Mouse (Mus musculus): Measurements from ENCODE around the gene Ucn3. TPM values are rescaled to one million over a fixed set of nuclear protein-coding genes. Genes with fewer than 3 reads are reported as not detected.
"Not testable (repeated sequence)": the region's sequence is repeated elsewhere in the genome, so short reads cannot be mapped to it uniquely, and the experiment has no call there.

Gene Ucn3
- polyA plus RNA-seq, 2 experiments = not detected

DNA sequence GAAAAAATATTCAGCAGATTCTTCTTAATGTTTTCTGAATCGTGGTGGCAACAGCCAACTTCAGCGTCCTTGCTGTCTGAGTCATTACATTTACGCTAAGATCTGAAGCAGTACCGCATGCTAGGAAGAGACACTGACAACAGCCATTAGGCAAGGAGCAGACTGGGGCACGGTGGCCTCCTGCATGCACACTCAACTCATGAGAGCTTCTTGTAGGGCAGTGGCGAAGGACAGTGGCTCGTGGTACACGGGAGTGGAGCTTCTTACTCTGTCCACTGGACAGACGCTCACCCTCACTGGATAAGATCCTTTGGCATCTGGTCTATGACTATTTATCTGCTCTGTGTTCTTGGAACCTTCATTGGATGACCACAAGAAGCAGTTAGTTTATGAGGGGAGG, 45.8 kb downstream of the Ucn3 start:
- Histone ChIP-seq H3K9me3 (ENCODE audit: control insufficient read depth, low read length) (no peaks in the 10 kb centered on the region), H3K4me1 (replicated peaks; ENCODE audit: control insufficient read depth in 2 of 2, insufficient read depth in 2 of 2, low read length in 1 of 2) (peaks cover 5 to 6% of the 10 kb centered on the region in 2 experiments; a peak in 3 of 4 replicates), H3K27ac (no peak overlapping the region), H3K9ac (replicated peaks) (no peak overlapping the region), H3K36me3 (replicated peaks; ENCODE audit: control insufficient read depth, insufficient read depth, low read depth) (no peaks in the 10 kb centered on the region; the same call in 1 of the 2 replicates), H3K4me3 (ENCODE audit: insufficient read depth in 1 of 2, low read depth in 2 of 2, low read length in 2 of 2) (no peak overlapping the region), H3K4me2 (ENCODE audit: low read depth) (no peak overlapping the region), H3K27me3 (ENCODE audit: control insufficient read depth, insufficient read depth, low read length) (no peaks in the 10 kb centered on the region)
- ATAC-seq (ENCODE audit: insufficient read depth) (no peak), DNase-seq (ENCODE audit: low read depth in 3 of 3, low spot score in 3 of 3) (no peak)
- 85% methylated on average over 9 of the region's 9 CpGs for WGBS (ENCODE audit: insufficient replicate concordance)
- TF ChIP-seq CTCF (IDR thresholded peaks at IDR 0.05; ENCODE audit: low read depth) (no peak), EP300 (IDR thresholded peaks at IDR 0.05; ENCODE audit: low read depth) (no peak)

DNA sequence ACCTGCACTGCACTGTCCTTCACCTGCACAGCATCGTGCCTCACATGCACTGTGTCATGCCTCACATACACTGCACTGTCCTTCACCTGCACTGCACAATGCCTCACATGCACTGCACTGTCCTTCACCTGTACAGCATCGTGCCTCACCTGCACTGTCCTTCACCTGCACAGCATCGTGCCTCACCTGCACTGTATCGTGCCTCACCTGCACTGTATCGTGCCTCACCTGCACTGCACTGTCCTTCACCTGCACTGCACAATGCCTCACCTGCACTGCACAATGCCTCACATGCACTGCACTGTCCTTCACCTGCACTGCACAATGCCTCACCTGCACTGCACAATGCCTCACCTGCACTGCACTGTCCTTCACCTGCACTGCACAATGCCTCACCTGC, 46.9 kb downstream of the Ucn3 start:
- not testable (repeated sequence) for ATAC-seq (ENCODE audit: insufficient read depth); H3K36me3 ChIP-seq (replicated peaks; ENCODE audit: control insufficient read depth, insufficient read depth, low read depth); H3K27me3 ChIP-seq (ENCODE audit: control insufficient read depth, insufficient read depth, low read length); H3K9me3 ChIP-seq (ENCODE audit: control insufficient read depth, low read length); DNase-seq (ENCODE audit: low read depth in 3 of 3, low spot score in 3 of 3); H3K27ac ChIP-seq; H3K4me3 ChIP-seq (ENCODE audit: insufficient read depth in 1 of 2, low read depth in 2 of 2, low read length in 2 of 2); H3K9ac ChIP-seq (replicated peaks); H3K4me2 ChIP-seq (ENCODE audit: low read depth)
- peaks cover 9 to 11% of the 10 kb centered on the region in 2 experiments; a peak in 3 of 4 replicates for H3K4me1 ChIP-seq (replicated peaks; ENCODE audit: control insufficient read depth in 2 of 2, insufficient read depth in 2 of 2, low read length in 1 of 2)
- 84% methylated on average over 5 of the region's 5 CpGs for whole genome bisulfite sequencing (ENCODE audit: insufficient replicate concordance)

GRCm38 (mm10) chr13:3896913-3897312, 48.2 kb downstream of the Ucn3 start:
- 31% methylated on average over 5 of the region's 5 CpGs for WGBS (ENCODE audit: insufficient replicate concordance)
- H3K4me1 ChIP-seq (replicated peaks; ENCODE audit: control insufficient read depth in 2 of 2, insufficient read depth in 2 of 2, low read length in 1 of 2) = peaks cover 9 to 11% of the 10 kb centered on the region in 2 experiments; a peak in 3 of 4 replicates
- H3K27me3 ChIP-seq (ENCODE audit: control insufficient read depth, insufficient read depth, low read length) = no peaks in the 10 kb centered on the region
- ATAC-seq (ENCODE audit: insufficient read depth) = no peak
- H3K4me3 ChIP-seq (ENCODE audit: insufficient read depth in 1 of 2, low read depth in 2 of 2, low read length in 2 of 2) = no peak overlapping the region
- H3K9me3 ChIP-seq (ENCODE audit: control insufficient read depth, low read length) = no peaks in the 10 kb centered on the region
- no peak overlapping the region for H3K4me2 ChIP-seq (ENCODE audit: low read depth)
- H3K27ac ChIP-seq = no peak overlapping the region
- peak; percentile 94 for TF ChIP-seq CTCF (IDR thresholded peaks at IDR 0.05; ENCODE audit: low read depth)
- no peak for TF ChIP-seq EP300 (IDR thresholded peaks at IDR 0.05; ENCODE audit: low read depth)
- H3K36me3 ChIP-seq (replicated peaks; ENCODE audit: control insufficient read depth, insufficient read depth, low read depth) = no peaks in the 10 kb centered on the region
- H3K9ac ChIP-seq (replicated peaks) = no peak overlapping the region
- DNase-seq (ENCODE audit: low read depth in 3 of 3, low spot score in 3 of 3) = peak; percentile 59 to 70 (median 64)

DNA sequence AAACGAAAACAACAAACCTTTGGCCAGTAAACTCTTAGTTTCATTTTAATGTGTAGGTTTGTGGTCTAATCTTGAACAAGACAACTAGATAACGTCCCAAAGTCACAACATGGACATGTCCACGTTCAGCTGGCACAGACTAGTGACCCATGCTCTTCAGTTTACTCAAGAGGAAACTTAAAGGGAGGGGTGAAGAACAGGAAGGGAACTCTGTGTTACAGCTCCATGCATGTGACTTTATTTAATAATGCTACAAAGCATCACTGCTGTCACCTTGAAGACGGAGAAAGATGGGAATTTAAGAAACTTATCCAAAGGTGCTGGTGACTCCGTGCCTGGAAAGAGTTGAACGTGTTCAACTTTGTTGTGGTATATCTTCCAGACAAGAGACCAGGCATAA, 49.1 kb downstream of the Ucn3 start:
- Histone ChIP-seq H3K9ac (replicated peaks) (no peak overlapping the region), H3K9me3 (ENCODE audit: control insufficient read depth, low read length) (no peaks in the 10 kb centered on the region), H3K4me2 (ENCODE audit: low read depth) (no peak overlapping the region), H3K4me3 (ENCODE audit: insufficient read depth in 1 of 2, low read depth in 2 of 2, low read length in 2 of 2) (no peak overlapping the region), H3K36me3 (replicated peaks; ENCODE audit: control insufficient read depth, insufficient read depth, low read depth) (no peaks in the 10 kb centered on the region), H3K27ac (no peak overlapping the region), H3K4me1 (replicated peaks; ENCODE audit: control insufficient read depth in 2 of 2, insufficient read depth in 2 of 2, low read length in 1 of 2) (peaks cover 11 to 16% of the 10 kb centered on the region in 2 experiments; a peak in 3 of 4 replicates), H3K27me3 (ENCODE audit: control insufficient read depth, insufficient read depth, low read length) (no peaks in the 10 kb centered on the region)
- TF ChIP-seq EP300 (IDR thresholded peaks at IDR 0.05; ENCODE audit: low read depth) (no peak), CTCF (IDR thresholded peaks at IDR 0.05; ENCODE audit: low read depth) (no peak)
- no peak for DNase-seq (ENCODE audit: low read depth in 3 of 3, low spot score in 3 of 3)
- no peak for ATAC-seq (ENCODE audit: insufficient read depth)
- WGBS (ENCODE audit: insufficient replicate concordance) = 74% methylated on average over 6 of the region's 6 CpGs

- WGBS (ENCODE audit: insufficient replicate concordance) = 71% methylated on average over 8 of the region's 8 CpGs
- no peak overlapping the region for H3K4me2 ChIP-seq (ENCODE audit: low read depth)
- no peaks in the 10 kb centered on the region for H3K9me3 ChIP-seq (ENCODE audit: control insufficient read depth, low read length)
- no peaks in the 10 kb centered on the region for H3K27me3 ChIP-seq (ENCODE audit: control insufficient read depth, insufficient read depth, low read length)
- peaks cover 11 to 16% of the 10 kb centered on the region in 2 experiments; a peak in 3 of 4 replicates for H3K4me1 ChIP-seq (replicated peaks; ENCODE audit: control insufficient read depth in 2 of 2, insufficient read depth in 2 of 2, low read length in 1 of 2)
- H3K36me3 ChIP-seq (replicated peaks; ENCODE audit: control insufficient read depth, insufficient read depth, low read depth) = no peaks in the 10 kb centered on the region
- no peak overlapping the region for H3K27ac ChIP-seq
- H3K9ac ChIP-seq (replicated peaks) = no peak overlapping the region
- no peak overlapping the region for H3K4me3 ChIP-seq (ENCODE audit: insufficient read depth in 1 of 2, low read depth in 2 of 2, low read length in 2 of 2)
- DNase-seq (ENCODE audit: low read depth in 3 of 3, low spot score in 3 of 3) (no peak), ATAC-seq (ENCODE audit: insufficient read depth) (no peak)
- TF ChIP-seq CTCF (IDR thresholded peaks at IDR 0.05; ENCODE audit: low read depth) (no peak), EP300 (IDR thresholded peaks at IDR 0.05; ENCODE audit: low read depth) (no peak)
These were observed 49.7 kb downstream of the Ucn3 start for GRCm38 (mm10) chr13:3895397-3895980.
